Mouse (Mus musculus) olfactory bulb, adult 2 months (tissue): ENCODE measurements around the gene Map4k2. TPM values are rescaled to one million over a fixed set of nuclear protein-coding genes. Genes with fewer than 3 reads are reported as not detected.
"Not testable (repeated sequence)": the region's sequence is repeated elsewhere in the genome, so short reads cannot be mapped to it uniquely, and the experiment has no call there.

Source experiments
- H3K27ac ChIP-seq: fragments of 200-500 bp; 2 replicates; pipeline ENCODE4 v1.5.1; 2012; ENCODE audit warnings: low read depth, low read length; ENCODE audit not compliant: insufficient read depth
- H3K4me1 ChIP-seq: fragments of 200-500 bp; 2 replicates; pipeline ENCODE4 v1.6.1; 2012; ENCODE audit warnings: low read length; ENCODE audit not compliant: control insufficient read depth, insufficient read depth
- H3K4me3 ChIP-seq: fragments of 200-500 bp; 2 replicates; pipeline ENCODE4 v1.5.1; 2012; ENCODE audit warnings: mild to moderate bottlenecking, low read depth, low read length, moderate library complexity; ENCODE audit not compliant: insufficient read depth
- CTCF ChIP-seq: fragments of 200-500 bp; IDR thresholded peaks from 2 replicates; pipeline ENCODE4 v1.5.1; 2012; ENCODE audit warnings: low read depth, mild to moderate bottlenecking, low read length, moderate library complexity; ENCODE audit not compliant: insufficient read depth
- POLR2A ChIP-seq: fragments of 200-500 bp; IDR thresholded peaks from 2 replicates; pipeline ENCODE4 v1.6.1; 2012; ENCODE audit warnings: mild to moderate bottlenecking, low read depth, low read length, moderate library complexity; ENCODE audit not compliant: insufficient read depth
- WGBS: fragments of 180-500 bp; shearing (Covaris S2); methylation state at CpG from one replicate; pipeline ENCODE4 v1.1.7; 2018; 5-methylcytosine and 5-hydroxymethylcytosine counted together
- polyA plus RNA-seq: library from polyadenylated mRNA; stranded (reverse); fragments of >200 nt; gene quantifications from 2 replicates; pipeline ENCODE4 v1.2.4, GENCODE M21; 2012; ENCODE audit warnings: low replicate concordance; ENCODE audit not compliant: missing spikeins, insufficient read depth, insufficient read length

Gene Map4k2
- polyA plus RNA-seq, 1 experiment: 158 TPM

- no peak overlapping the region for H3K4me3 ChIP-seq
- peaks cover 23% of the 10 kb centered on the region for H3K4me1 ChIP-seq
- WGBS: 19% methylated on average over 4 of the region's 4 CpGs
- TF ChIP-seq CTCF: no peak
- no peak for TF ChIP-seq POLR2A
- no peak overlapping the region for H3K27ac ChIP-seq
Measured at GRCm38 (mm10) chr19:6302522-6302921, 38.4 kb upstream of the Map4k2 start.

GRCm38 (mm10) chr19:6303831-6304230 lies 37.1 kb upstream of the Map4k2 start:
- no peak for TF ChIP-seq CTCF
- WGBS: 72% methylated on average over 6 of the region's 6 CpGs
- peaks cover 14% of the 10 kb centered on the region for H3K4me1 ChIP-seq
- no peak overlapping the region for H3K27ac ChIP-seq
- no peak overlapping the region for H3K4me3 ChIP-seq

- TF ChIP-seq POLR2A: no peak
- TF ChIP-seq CTCF: peak; percentile 90
- H3K27ac ChIP-seq: no peak overlapping the region
Measured at GRCm38 (mm10) chr19:6304787-6305516, 36.0 kb upstream of the Map4k2 start.

GRCm38 (mm10) chr19:6305517-6306115 lies 35.3 kb upstream of the Map4k2 start:
- WGBS: 71% methylated on average over 8 of the region's 8 CpGs
- Histone ChIP-seq H3K4me3 (no peak overlapping the region), H3K27ac (no peak overlapping the region), H3K4me1 (peaks cover 11% of the 10 kb centered on the region)
- TF ChIP-seq CTCF: no peak
- TF ChIP-seq POLR2A: no peak

More at GRCm38 (mm10) chr19:6304787-6305516, 36.0 kb upstream of the Map4k2 start:
- peaks cover 11% of the 10 kb centered on the region for H3K4me1 ChIP-seq
- WGBS: 19% methylated on average over 5 of the region's 5 CpGs
- H3K4me3 ChIP-seq: no peak overlapping the region

- no peak for TF ChIP-seq POLR2A
- no peak for TF ChIP-seq CTCF
- H3K4me3 ChIP-seq: peak within 1 kb of the TSS; percentile 49
- no peak within 1 kb of the TSS for H3K27ac ChIP-seq
- peaks cover 11% of the 10 kb centered on the region for H3K4me1 ChIP-seq
- WGBS: 8% methylated on average over 38 of the region's 38 CpGs
Measured at GRCm38 (mm10) chr19:6306137-6306551, 34.8 kb upstream of the Map4k2 start, which contains the start of gene Cdc42bpg. TSS of gene Cdc42bpg (plus strand) at chr19:6306456.

GRCm38 (mm10) chr19:6306586-6306985 lies 34.3 kb upstream of the Map4k2 start:
- Histone ChIP-seq H3K4me1 (peaks cover 11% of the 10 kb centered on the region), H3K27ac (no peak overlapping the region), H3K4me3 (peak overlapping the region; percentile 49)
- 1% methylated on average over 33 of the region's 34 CpGs for WGBS
- peak; percentile 71; the same call in 1 of the 2 replicates for TF ChIP-seq CTCF
- TF ChIP-seq POLR2A: no peak

- Histone ChIP-seq H3K4me3 (no peak overlapping the region), H3K27ac (no peak overlapping the region), H3K4me1 (peaks cover 4% of the 10 kb centered on the region)
- 88% methylated on average over 9 of the region's 9 CpGs for WGBS
- TF ChIP-seq POLR2A (no peak), CTCF (no peak)
Measured at GRCm38 (mm10) chr19:6307733-6308531, 33.0 kb upstream of the Map4k2 start.

- Histone ChIP-seq H3K4me1 (no peaks in the 10 kb centered on the region; the same call in 1 of the 2 replicates), H3K27ac (no peak overlapping the region), H3K4me3 (no peak overlapping the region)
- no peak for TF ChIP-seq POLR2A
- TF ChIP-seq CTCF: no peak
- 94% methylated on average over 5 of the region's 5 CpGs for WGBS
Measured at GRCm38 (mm10) chr19:6310181-6310580, 30.8 kb upstream of the Map4k2 start.

- not testable (repeated sequence) for H3K4me3 ChIP-seq, H3K27ac ChIP-seq, H3K4me1 ChIP-seq
- WGBS: 91% methylated on average over 3 of the region's 3 CpGs
Measured at GRCm38 (mm10) chr19:6311783-6312182, 29.2 kb upstream of the Map4k2 start.

GRCm38 (mm10) chr19:6313796-6314195 lies 27.1 kb upstream of the Map4k2 start:
- H3K4me3 ChIP-seq: no peak overlapping the region
- H3K4me1 ChIP-seq: no peaks in the 10 kb centered on the region
- TF ChIP-seq POLR2A (no peak), CTCF (no peak)
- 91% methylated on average over 8 of the region's 8 CpGs for whole genome bisulfite sequencing
- no peak overlapping the region for H3K27ac ChIP-seq
